Mouse (Mus musculus) hindbrain, embryonic 11.5 days (tissue): ENCODE results near the gene Txndc12. TPM values are rescaled to one million over a fixed set of nuclear protein-coding genes. Genes with fewer than 3 reads are reported as not detected.

Experiments
- ATAC-seq: fragments of 200-750 bp; cut with Nextera tagmentation; 2 replicates; pipeline ENCODE4 v1.8.0; 2017; ENCODE audit warnings: mild to moderate bottlenecking, moderate TSS enrichment, moderate library complexity; ENCODE audit not compliant: low FRiP score
- DNase-seq: peaks from one replicate; pipeline ENCODE4 v3.0.0-alpha.2; 2015; ENCODE audit warnings: low spot score
- H3K27ac ChIP-seq: fragments of 300-500 bp; sonication (generic); 2 replicates; pipeline ENCODE4 v1.5.1; 2014; ENCODE audit warnings: mild to moderate bottlenecking, low read depth, low read length
- H3K27me3 ChIP-seq: fragments of 300-500 bp; sonication (generic); 2 replicates; pipeline ENCODE4 v1.6.1; 2014; ENCODE audit warnings: mild to moderate bottlenecking, low read length, moderate library complexity, mixed read lengths; ENCODE audit not compliant: control insufficient read depth, insufficient read depth
- H3K36me3 ChIP-seq: fragments of 300-500 bp; sonication (generic); 2 replicates; pipeline ENCODE4 v1.6.1; 2014; ENCODE audit warnings: mild to moderate bottlenecking, low read length, moderate library complexity, mixed read lengths; ENCODE audit not compliant: control insufficient read depth, insufficient read depth
- H3K4me1 ChIP-seq: fragments of 300-500 bp; sonication (generic); replicated peaks from 2 replicates; pipeline ENCODE4 v1.6.1; 2014; ENCODE audit warnings: low read length, mixed read lengths; ENCODE audit not compliant: control insufficient read depth, insufficient read depth
- H3K4me2 ChIP-seq: fragments of 300-500 bp; sonication (generic); replicated peaks from 2 replicates; pipeline ENCODE4 v1.6.1; 2014; ENCODE audit warnings: mild to moderate bottlenecking, low read depth, low read length
- H3K4me3 ChIP-seq: fragments of 300-500 bp; sonication (generic); 2 replicates; pipeline ENCODE4 v1.5.1; 2014; ENCODE audit warnings: low read depth, low read length
- H3K9ac ChIP-seq: fragments of 300-500 bp; sonication (generic); 2 replicates; pipeline ENCODE4 v1.6.1; 2014; ENCODE audit warnings: low read depth, low read length
- H3K9me3 ChIP-seq: fragments of 300-500 bp; sonication (generic); 2 replicates; pipeline ENCODE4 v1.6.1; 2016; ENCODE audit warnings: low read length; ENCODE audit not compliant: control insufficient read depth
- WGBS: fragments of 180-500 bp; shearing (Covaris S2); extraction: QIAGEN DNeasy Blood & Tissue Kit; methylation state at CpG from one replicate; pipeline ENCODE4 v1.1.7; 2014; 5-methylcytosine and 5-hydroxymethylcytosine counted together
- polyA plus RNA-seq: library from polyadenylated mRNA; unstranded; fragments of >200 nt; fragmentation: Nextera tagmentation; extraction: Ambion mirVana; gene quantifications from 2 replicates; pipeline ENCODE4 v1.2.1, GENCODE M21; 2014

Txndc12 gene
- polyA plus RNA-seq, 1 experiment from 2014 or later = 115 TPM

GRCm38 (mm10) chr4:108838031-108838430 is 3.6 kb downstream of the Txndc12 start:
- H3K9ac ChIP-seq = no peak overlapping the region
- ATAC-seq (no peak), DNase-seq (no peak)
- no peak overlapping the region for H3K27ac ChIP-seq
- no peaks in the 10 kb centered on the region for H3K36me3 ChIP-seq
- no peaks in the 10 kb centered on the region for H3K27me3 ChIP-seq
- WGBS = 89% methylated on average over 4 of the region's 4 CpGs
- H3K4me2 ChIP-seq = no peak overlapping the region
- H3K4me1 ChIP-seq = peaks cover 4% of the 10 kb centered on the region; the same call in 1 of the 2 replicates
- no peaks in the 10 kb centered on the region for H3K9me3 ChIP-seq
- H3K4me3 ChIP-seq = no peak overlapping the region

- Histone ChIP-seq H3K9me3 (no peaks in the 10 kb centered on the region), H3K4me3 (no peak overlapping the region), H3K4me1 (0 out of 2 replicates have a peak, but pooled peaks cover 3% of the 10 kb centered on the region), H3K9ac (no peak overlapping the region), H3K27ac (no peak overlapping the region), H3K36me3 (no peaks in the 10 kb centered on the region), H3K27me3 (no peaks in the 10 kb centered on the region), H3K4me2 (no peak overlapping the region)
- WGBS = 91% methylated on average over 7 of the region's 7 CpGs
- ATAC-seq (no peak), DNase-seq (no peak)
These were observed 7.6 kb downstream of the Txndc12 start for GRCm38 (mm10) chr4:108841920-108842578.

- H3K27ac ChIP-seq = no peak overlapping the region; the same call in 1 of the 2 replicates
- no peaks in the 10 kb centered on the region for H3K9me3 ChIP-seq
- no peaks in the 10 kb centered on the region for H3K36me3 ChIP-seq
- 0 out of 2 replicates have a peak, but pooled peaks cover 3% of the 10 kb centered on the region for H3K4me1 ChIP-seq
- no peak overlapping the region for H3K4me3 ChIP-seq
- ATAC-seq = no peak
- DNase-seq = no peak
- H3K27me3 ChIP-seq = no peaks in the 10 kb centered on the region
- H3K4me2 ChIP-seq = no peak overlapping the region
- no peak overlapping the region; the same call in 1 of the 2 replicates for H3K9ac ChIP-seq
These were observed 8.9 kb downstream of the Txndc12 start for GRCm38 (mm10) chr4:108843336-108843735.

- H3K4me1 ChIP-seq = peaks cover 3% of the 10 kb centered on the region; the same call in 1 of the 2 replicates
- no peaks in the 10 kb centered on the region for H3K27me3 ChIP-seq
- H3K4me3 ChIP-seq = no peak overlapping the region
- H3K36me3 ChIP-seq = no peaks in the 10 kb centered on the region
- H3K9me3 ChIP-seq = no peaks in the 10 kb centered on the region
- no peak overlapping the region for H3K4me2 ChIP-seq
- H3K9ac ChIP-seq = no peak overlapping the region
- no peak overlapping the region for H3K27ac ChIP-seq
- WGBS = 88% methylated on average over 5 of the region's 5 CpGs
- ATAC-seq (no peak), DNase-seq (no peak)
These were observed 11.6 kb downstream of the Txndc12 start for GRCm38 (mm10) chr4:108845824-108846569.

GRCm38 (mm10) chr4:108847715-108848504 is 13.5 kb downstream of the Txndc12 start, which contains the start of gene Kti12:
Kti12 (plus strand) TSS chr4:108847785.
- Histone ChIP-seq H3K27ac (peak within 1 kb of the TSS; percentile 77), H3K4me1 (peaks cover 3% of the 10 kb centered on the region; the same call in 1 of the 2 replicates), H3K4me3 (peak within 1 kb of the TSS; percentile 94), H3K9ac (peak within 1 kb of the TSS; percentile 77), H3K27me3 (no peaks in the 10 kb centered on the region), H3K9me3 (no peaks in the 10 kb centered on the region), H3K36me3 (no peaks in the 10 kb centered on the region), H3K4me2 (peak within 1 kb of the TSS; percentile 95)
- ATAC-seq = peak; percentile 85
- WGBS = under 1% methylated on average over 77 of the region's 77 CpGs
- peak; percentile 84 for DNase-seq

- Histone ChIP-seq H3K4me3 (peak within 1 kb of the TSS; percentile 94), H3K4me1 (no peaks in the 10 kb centered on the region; the same call in 1 of the 2 replicates), H3K36me3 (no peaks in the 10 kb centered on the region), H3K27me3 (no peaks in the 10 kb centered on the region), H3K9me3 (no peaks in the 10 kb centered on the region), H3K27ac (peak within 1 kb of the TSS; percentile 77), H3K4me2 (peak within 1 kb of the TSS; percentile 95), H3K9ac (peak within 1 kb of the TSS; percentile 77)
- DNase-seq (no peak), ATAC-seq (peak; percentile 26; the same call in 1 of the 2 replicates)
- 10% methylated on average over 20 of the region's 20 CpGs for WGBS
These were observed 14.1 kb downstream of the Txndc12 start, which contains the start of gene A730015C16Rik for GRCm38 (mm10) chr4:108848505-108848848. A730015C16Rik (minus strand) TSS chr4:108848619.

GRCm38 (mm10) chr4:108866806-108867205 is 32.4 kb downstream of the Txndc12 start:
- H3K9ac ChIP-seq = no peak overlapping the region
- no peak overlapping the region for H3K4me2 ChIP-seq
- no peaks in the 10 kb centered on the region for H3K9me3 ChIP-seq
- WGBS = 88% methylated on average over 7 of the region's 7 CpGs
- H3K36me3 ChIP-seq = peaks cover 2% of the 10 kb centered on the region; the same call in 1 of the 2 replicates
- DNase-seq (no peak), ATAC-seq (no peak)
- H3K27me3 ChIP-seq = no peaks in the 10 kb centered on the region
- no peaks in the 10 kb centered on the region for H3K4me1 ChIP-seq
- no peak overlapping the region for H3K27ac ChIP-seq
- H3K4me3 ChIP-seq = no peak overlapping the region

- WGBS = 35% methylated on average over 10 of the region's 10 CpGs
- DNase-seq (peak; percentile 92), ATAC-seq (peak; percentile 63)
- no peak overlapping the region; the same call in 1 of the 2 replicates for H3K9ac ChIP-seq
- no peaks in the 10 kb centered on the region for H3K4me1 ChIP-seq
- H3K27me3 ChIP-seq = no peaks in the 10 kb centered on the region
- H3K9me3 ChIP-seq = no peaks in the 10 kb centered on the region
- no peak overlapping the region for H3K4me2 ChIP-seq
- H3K36me3 ChIP-seq = no peaks in the 10 kb centered on the region
- no peak overlapping the region for H3K27ac ChIP-seq
- H3K4me3 ChIP-seq = no peak overlapping the region
These were observed 35.5 kb downstream of the Txndc12 start for GRCm38 (mm10) chr4:108869730-108870374.
